Mouse (Mus musculus) spleen, adult 2 months (tissue): ENCODE results near the gene Cfap298.

Source experiments
- CTCF ChIP-seq: fragments of 200-500 bp; IDR thresholded peaks from 2 replicates; pipeline ENCODE4 v1.5.1; 2011; ENCODE audit warnings: mild to moderate bottlenecking, inconsistent platforms; ENCODE audit not compliant: insufficient read depth, insufficient read length, insufficient replicate concordance; ENCODE audit errors: extremely low read depth
- POLR2A ChIP-seq: fragments of 200-500 bp; IDR thresholded peaks from 2 replicates; pipeline ENCODE4 v1.6.1; 2011; ENCODE audit warnings: low read depth, low read length, inconsistent platforms

- no peak for TF ChIP-seq POLR2A
- no peak for TF ChIP-seq CTCF
These were observed 42.8 kb downstream of the Cfap298 start for GRCm38 (mm10) chr16:90892081-90892480.
